Mouse (Mus musculus) thymus, postnatal 25 days (tissue): ENCODE results near the gene Ddx23.

Source experiments
- DNase-seq: peaks from one replicate; pipeline ENCODE4 v3.0.0; 2022

Ddx23 gene

DNA sequence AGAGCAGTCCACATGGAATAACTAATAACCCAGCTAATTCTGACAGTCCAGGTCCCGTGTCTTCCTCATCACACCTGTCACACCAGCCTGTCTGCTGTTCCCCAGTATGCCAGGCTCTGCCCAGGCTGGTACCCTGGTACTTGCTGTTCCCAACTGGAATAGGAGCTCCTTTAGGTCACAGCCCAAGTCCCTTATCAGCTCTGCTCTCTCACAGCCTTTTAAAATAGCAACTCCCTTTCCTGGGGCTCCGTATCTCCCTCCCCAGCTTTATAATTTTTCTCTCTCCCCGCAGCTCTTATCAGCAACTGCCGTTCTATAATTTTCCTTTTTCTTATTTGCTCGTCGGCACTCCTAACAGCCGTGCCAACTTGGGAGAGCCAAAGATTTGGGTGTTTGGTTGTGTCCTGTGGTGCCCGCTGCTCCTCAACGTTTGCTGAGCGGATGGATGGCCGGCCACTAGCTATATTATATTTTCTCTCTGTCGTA is 56.6 kb downstream of the Ddx23 start:
- DNase-seq = no peak

- DNase-seq = no peak
These were observed 58.6 kb downstream of the Ddx23 start for GRCm38 (mm10) chr15:98604041-98604575.

GRCm38 (mm10) chr15:98602921-98603458 is 59.7 kb downstream of the Ddx23 start:
- no peak for DNase-seq

GRCm38 (mm10) chr15:98602191-98602881 is 60.4 kb downstream of the Ddx23 start:
- no peak for DNase-seq

- DNase-seq = no peak
These were observed 60.9 kb downstream of the Ddx23 start for GRCm38 (mm10) chr15:98601832-98602190.

DNA sequence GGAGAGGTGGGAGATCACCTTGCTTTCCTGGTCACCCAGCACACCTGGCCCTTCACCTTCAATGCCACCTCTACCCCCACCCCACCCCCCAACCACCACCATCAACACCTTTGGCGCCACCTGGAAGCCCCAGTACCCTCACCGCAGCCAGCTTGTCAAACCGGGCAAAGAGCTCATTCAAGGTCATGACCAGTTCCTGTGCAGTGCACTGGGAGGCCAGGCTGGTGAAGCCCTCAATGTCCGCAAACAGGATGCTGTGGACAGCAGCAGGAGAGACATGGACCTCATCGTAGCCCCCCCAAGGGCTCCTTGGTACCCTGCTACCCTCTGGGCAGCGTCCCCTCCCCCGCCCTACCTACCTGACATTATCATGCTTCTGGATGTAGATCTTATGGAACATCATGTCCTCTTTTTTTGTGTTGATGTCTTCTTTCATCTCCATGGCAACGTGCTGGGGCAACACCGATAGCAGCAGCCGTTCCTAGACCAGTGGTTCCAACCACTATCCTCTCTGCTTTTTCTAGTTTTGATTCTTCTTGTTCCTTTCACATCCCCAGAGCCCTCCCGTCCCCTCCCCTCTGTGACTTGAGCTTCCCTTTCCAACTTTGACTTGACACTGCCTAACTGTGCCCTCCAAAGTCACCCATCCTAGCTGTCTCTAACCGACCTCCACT is 62.5 kb downstream of the Ddx23 start:
- DNase-seq = no peak

DNA sequence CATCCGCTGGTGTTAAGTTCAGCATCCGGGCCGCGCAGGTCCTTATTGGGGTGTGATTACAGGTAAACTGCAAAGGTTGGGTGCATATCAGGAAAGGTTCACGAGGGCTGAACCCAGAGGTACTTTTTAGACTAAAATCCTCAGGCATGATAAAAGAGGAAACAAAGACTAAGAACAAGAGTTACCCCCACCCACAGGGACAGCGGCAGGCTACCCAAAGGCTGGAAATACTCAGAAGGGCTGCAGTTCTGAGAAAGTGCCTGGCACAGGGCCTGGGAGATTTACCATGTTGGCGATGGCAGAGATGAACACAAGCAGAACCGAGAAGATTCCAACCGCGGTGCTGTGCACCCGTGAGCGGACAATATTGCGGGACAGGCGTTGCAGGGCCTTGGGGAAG is 66.1 kb downstream of the Ddx23 start:
- DNase-seq = no peak
